Mouse (Mus musculus) stomach, postnatal 0 days (tissue): ENCODE measurements around the gene Mucl3. TPM values are rescaled to one million over a fixed set of nuclear protein-coding genes. Genes with fewer than 3 reads are reported as not detected.
A peak's percentile ranks its signal among the peaks of the same experiment; 100 is the strongest.

Source experiments
- ATAC-seq: fragments of 200-750 bp; cut with Nextera tagmentation; 2 replicates; pipeline ENCODE4 v1.8.0; 2017; ENCODE audit not compliant: low FRiP score, low TSS enrichment
- DNase-seq: peaks from one replicate; pipeline ENCODE4 v3.0.0-alpha.2; 2016; ENCODE audit warnings: low spot score
- H3K27ac ChIP-seq: fragments of 300-500 bp; sonication (generic); replicated peaks from 2 replicates; pipeline ENCODE4 v1.5.1; 2014; ENCODE audit warnings: mild to moderate bottlenecking, control low read depth
- H3K27me3 ChIP-seq: fragments of 300-500 bp; sonication (generic); 2 replicates; pipeline ENCODE4 v1.6.1; 2014; ENCODE audit warnings: low read length; ENCODE audit not compliant: control insufficient read depth, insufficient read depth
- H3K36me3 ChIP-seq: fragments of 300-500 bp; sonication (generic); 2 replicates; pipeline ENCODE4 v1.6.1; 2014; ENCODE audit warnings: low read length, mixed read lengths; ENCODE audit not compliant: control insufficient read depth, insufficient read depth
- H3K4me1 ChIP-seq: fragments of 300-500 bp; sonication (generic); replicated peaks from 2 replicates; pipeline ENCODE4 v1.6.1; 2014; ENCODE audit warnings: antibody characterized with exemption; ENCODE audit not compliant: control insufficient read depth, insufficient read depth
- H3K4me2 ChIP-seq: fragments of 300-500 bp; sonication (generic); replicated peaks from 2 replicates; pipeline ENCODE4 v1.6.1; 2014; ENCODE audit warnings: low read depth, mild to moderate bottlenecking, control low read depth, moderate library complexity
- H3K4me3 ChIP-seq: fragments of 300-500 bp; sonication (generic); 2 replicates; pipeline ENCODE4 v1.5.1; 2014; ENCODE audit warnings: low read depth, low read length, control low read depth
- H3K9ac ChIP-seq: fragments of 300-500 bp; sonication (generic); 2 replicates; pipeline ENCODE4 v1.6.1; 2014; ENCODE audit warnings: mild to moderate bottlenecking, low read length, control low read depth, mixed read lengths
- H3K9me3 ChIP-seq: fragments of 300-500 bp; sonication (generic); 2 replicates; pipeline ENCODE4 v1.6.1; 2016; ENCODE audit warnings: low read length; ENCODE audit not compliant: control insufficient read depth
- CTCF ChIP-seq: IDR thresholded peaks from 2 replicates; pipeline ENCODE4 v1.5.1; 2016; ENCODE audit warnings: antibody characterized with exemption, low read depth, mild to moderate bottlenecking, moderate library complexity
- EP300 ChIP-seq: optimal IDR thresholded peaks from 2 replicates; pipeline ENCODE3; 2016; ENCODE audit warnings: antibody characterized with exemption
- WGBS: fragments of 180-500 bp; shearing (Covaris S2); extraction: QIAGEN DNeasy Blood & Tissue Kit; methylation state at CpG from one replicate; pipeline ENCODE4 v1.1.7; 2014; 5-methylcytosine and 5-hydroxymethylcytosine counted together
- polyA plus RNA-seq: library from polyadenylated mRNA; unstranded; fragments of >200 nt; fragmentation: Nextera tagmentation; extraction: Ambion mirVana; gene quantifications from 2 replicates; pipeline ENCODE4 v1.2.1, GENCODE M21; 2015

The Mucl3 gene
- polyA plus RNA-seq, 1 experiment from 2014 or later = 768 TPM

- Histone ChIP-seq H3K27me3 (no peaks in the 10 kb centered on the region), H3K9ac (no peak overlapping the region), H3K4me2 (no peak overlapping the region), H3K27ac (no peak overlapping the region), H3K4me1 (no peaks in the 10 kb centered on the region), H3K36me3 (no peaks in the 10 kb centered on the region), H3K4me3 (no peak overlapping the region), H3K9me3 (no peaks in the 10 kb centered on the region)
- TF ChIP-seq CTCF (no peak), EP300 (no peak)
- WGBS = 87% methylated on average over 7 of the region's 7 CpGs
- no peak for ATAC-seq
- no peak for DNase-seq
Measured at GRCm38 (mm10) chr17:35594456-35594855, 49.0 kb downstream of the Mucl3 start.

GRCm38 (mm10) chr17:35593786-35594185, 49.7 kb downstream of the Mucl3 start:
- Histone ChIP-seq H3K4me2 (no peak overlapping the region), H3K4me3 (no peak overlapping the region), H3K4me1 (no peaks in the 10 kb centered on the region), H3K9ac (no peak overlapping the region), H3K9me3 (no peaks in the 10 kb centered on the region), H3K36me3 (no peaks in the 10 kb centered on the region), H3K27ac (no peak overlapping the region), H3K27me3 (no peaks in the 10 kb centered on the region)
- 28% methylated on average over 4 of the region's 4 CpGs for WGBS
- TF ChIP-seq EP300 (no peak), CTCF (no peak)
- ATAC-seq = no peak
- DNase-seq = peak; percentile 41

GRCm38 (mm10) chr17:35592131-35592530, 51.4 kb downstream of the Mucl3 start:
- H3K9me3 ChIP-seq = no peaks in the 10 kb centered on the region
- no peak overlapping the region for H3K9ac ChIP-seq
- H3K36me3 ChIP-seq = no peaks in the 10 kb centered on the region
- no peaks in the 10 kb centered on the region for H3K27me3 ChIP-seq
- no peak for TF ChIP-seq EP300
- no peak for TF ChIP-seq CTCF
- no peak overlapping the region for H3K4me3 ChIP-seq
- no peak overlapping the region for H3K27ac ChIP-seq
- ATAC-seq (no peak), DNase-seq (no peak)
- 74% methylated on average over 9 of the region's 9 CpGs for WGBS
- H3K4me2 ChIP-seq = no peak overlapping the region
- H3K4me1 ChIP-seq = no peaks in the 10 kb centered on the region

GRCm38 (mm10) chr17:35591731-35592130, 51.8 kb downstream of the Mucl3 start:
- TF ChIP-seq EP300 = no peak
- H3K36me3 ChIP-seq = no peaks in the 10 kb centered on the region
- H3K9me3 ChIP-seq = no peaks in the 10 kb centered on the region
- 44% methylated on average over 15 of the region's 15 CpGs for WGBS
- no peak overlapping the region for H3K4me2 ChIP-seq
- no peak for DNase-seq
- ATAC-seq = no peak
- H3K4me1 ChIP-seq = no peaks in the 10 kb centered on the region
- no peak overlapping the region for H3K4me3 ChIP-seq
- no peak overlapping the region for H3K27ac ChIP-seq
- no peaks in the 10 kb centered on the region for H3K27me3 ChIP-seq
- H3K9ac ChIP-seq = no peak overlapping the region

- Histone ChIP-seq H3K4me2 (no peak overlapping the region), H3K27ac (no peak overlapping the region), H3K4me3 (no peak overlapping the region)
Measured at GRCm38 (mm10) chr17:35591219-35591578, 52.3 kb downstream of the Mucl3 start.

GRCm38 (mm10) chr17:35590410-35591218, 52.9 kb downstream of the Mucl3 start:
- Histone ChIP-seq H3K36me3 (no peaks in the 10 kb centered on the region), H3K27me3 (no peaks in the 10 kb centered on the region), H3K4me3 (no peak overlapping the region), H3K4me2 (peak overlapping the region; percentile 35; the same call in 1 of the 2 replicates), H3K4me1 (no peaks in the 10 kb centered on the region), H3K9me3 (no peaks in the 10 kb centered on the region), H3K9ac (no peak overlapping the region), H3K27ac (peak overlapping the region; percentile 58; the same call in 1 of the 2 replicates)
- 32% methylated on average over 21 of the region's 21 CpGs for WGBS
- DNase-seq (peak; percentile 91), ATAC-seq (peak; percentile 90)
- TF ChIP-seq CTCF (peak; percentile 97), EP300 (peak; percentile 88)

More at GRCm38 (mm10) chr17:35591219-35591578, 52.3 kb downstream of the Mucl3 start:
- no peaks in the 10 kb centered on the region for H3K27me3 ChIP-seq
- no peak for ATAC-seq
- H3K4me1 ChIP-seq = no peaks in the 10 kb centered on the region
- no peaks in the 10 kb centered on the region for H3K36me3 ChIP-seq
- H3K9ac ChIP-seq = no peak overlapping the region
- DNase-seq = no peak
- no peaks in the 10 kb centered on the region for H3K9me3 ChIP-seq
- 83% methylated on average over 7 of the region's 7 CpGs for WGBS
- TF ChIP-seq EP300 (no peak), CTCF (no peak)
